Comparison of ENCODE assay signal across 8 mouse cellular contexts in genomic region chr7:75847489-75847888, GRCm38 (mm10). TPM values are rescaled to one million over a fixed set of nuclear protein-coding genes. Genes with fewer than 3 reads are reported as not detected.
DNase-seq lines count a peak whose midpoint lies in the region; ATAC-seq lines count a peak whose summit lies in the region.

No protein-coding gene starts in this region.

- no peaks in the 10 kb centered on the region for H3K27me3 ChIP-seq in liver, embryonic 11.5 days (replicated peaks; ENCODE audit: control insufficient read depth, insufficient read depth, low read length)
- H3K27me3 ChIP-seq in forebrain, embryonic 10.5 days (ENCODE audit: poor library complexity, severe bottlenecking) = no peaks in the 10 kb centered on the region
- no peaks in the 10 kb centered on the region for H3K27me3 ChIP-seq in limb, embryonic 12.5 days
- no peaks in the 10 kb centered on the region for H3K27me3 ChIP-seq in neural tube, embryonic 15.5 days (replicated peaks)

- no peak for ATAC-seq in liver, embryonic 11.5 days (replicated peaks; ENCODE audit: low FRiP score)
- 0 out of 2 replicates have a peak, but pooled peaks have one; percentile 11 for ATAC-seq in limb, embryonic 12.5 days (ENCODE audit: insufficient number of reproducible peaks, insufficient read depth, low FRiP score, low TSS enrichment, low read depth)
- ATAC-seq in neural tube, embryonic 15.5 days (ENCODE audit: low FRiP score) = no peak

- peak overlapping the region; percentile 85 for H3K4me2 ChIP-seq in liver, embryonic 11.5 days
- H3K4me2 ChIP-seq in limb, embryonic 12.5 days = peak overlapping the region; percentile 92
- H3K4me2 ChIP-seq in neural tube, embryonic 15.5 days = peak overlapping the region; percentile 92

- H3K4me3 ChIP-seq in liver, embryonic 11.5 days (ENCODE audit: low read depth, low read length) = peak overlapping the region; percentile 85
- H3K4me3 ChIP-seq in forebrain, embryonic 10.5 days = peak overlapping the region; percentile 87
- peak overlapping the region; percentile 78 for H3K4me3 ChIP-seq in limb, embryonic 12.5 days (replicated peaks)
- peak overlapping the region; percentile 97 for H3K4me3 ChIP-seq in neural tube, embryonic 15.5 days (replicated peaks)

- WGBS in liver, embryonic 11.5 days = 13% methylated on average over 6 of the region's 6 CpGs
- whole genome bisulfite sequencing in forebrain, embryonic 10.5 days = 18% methylated on average over 6 of the region's 6 CpGs
- 5% methylated on average over 6 of the region's 6 CpGs for WGBS in limb, embryonic 12.5 days
- WGBS in neural tube, embryonic 15.5 days = 24% methylated on average over 6 of the region's 6 CpGs

- peaks cover 11% of the 10 kb centered on the region for H3K4me1 ChIP-seq in liver, embryonic 11.5 days (replicated peaks; ENCODE audit: control insufficient read depth, insufficient read depth, low read length)
- peaks cover 40% of the 10 kb centered on the region for H3K4me1 ChIP-seq in forebrain, embryonic 10.5 days
- H3K4me1 ChIP-seq in limb, embryonic 12.5 days (replicated peaks) = peaks cover 16% of the 10 kb centered on the region
- H3K4me1 ChIP-seq in neural tube, embryonic 15.5 days = peaks cover 36% of the 10 kb centered on the region

- H3K9ac ChIP-seq in liver, embryonic 11.5 days (ENCODE audit: low read depth, low read length) = peak overlapping the region; percentile 44; the same call in 1 of the 2 replicates
- peak overlapping the region; percentile 90 for H3K9ac ChIP-seq in limb, embryonic 12.5 days (replicated peaks)
- peak overlapping the region; percentile 90 for H3K9ac ChIP-seq in neural tube, embryonic 15.5 days (replicated peaks)

- no peaks in the 10 kb centered on the region for H3K9me3 ChIP-seq in liver, embryonic 11.5 days (ENCODE audit: control insufficient read depth, low read length)
- H3K9me3 ChIP-seq in forebrain, embryonic 10.5 days = no peaks in the 10 kb centered on the region
- no peaks in the 10 kb centered on the region for H3K9me3 ChIP-seq in limb, embryonic 12.5 days
- no peaks in the 10 kb centered on the region for H3K9me3 ChIP-seq in neural tube, embryonic 15.5 days (replicated peaks)

- H3K36me3 ChIP-seq in liver, embryonic 11.5 days (ENCODE audit: control insufficient read depth, insufficient read depth, low read length) = no peaks in the 10 kb centered on the region
- H3K36me3 ChIP-seq in forebrain, embryonic 10.5 days (replicated peaks) = peaks cover 16% of the 10 kb centered on the region
- peaks cover 14% of the 10 kb centered on the region for H3K36me3 ChIP-seq in limb, embryonic 12.5 days
- H3K36me3 ChIP-seq in neural tube, embryonic 15.5 days = no peaks in the 10 kb centered on the region

- H3K27ac ChIP-seq in liver, embryonic 11.5 days (ENCODE audit: low read depth, low read length) = no peak overlapping the region
- H3K27ac ChIP-seq in forebrain, embryonic 10.5 days = peak overlapping the region; percentile 95
- peak overlapping the region; percentile 91 for H3K27ac ChIP-seq in limb, embryonic 12.5 days
- H3K27ac ChIP-seq in neural tube, embryonic 15.5 days (replicated peaks) = peak overlapping the region; percentile 69

- no peak for DNase-seq in liver, embryonic 11.5 days (ENCODE audit: low spot score)
- DNase-seq in liver = no peak
- DNase-seq in forebrain, embryonic 10.5 days (ENCODE audit: extremely low spot score, low spot score) = no peak
- no peak for DNase-seq in Muller cell, postnatal 12 days (ENCODE audit: inconsistent ontology term)
- no peak for DNase-seq in thymus, postnatal 4 days
- no peak for DNase-seq in urinary bladder, postnatal 10 days (ENCODE audit: low spot score)

RNA-seq across cellular contexts. Expression of gene Klhl25, which starts 0.6 kb away (rescaled TPM):
- polyA plus RNA-seq in liver, embryonic 11.5 days (2014; fragmentation: Nextera tagmentation; extraction: Ambion mirVana) = 11.6 and 12.9 TPM in 2 replicates
- 24.2 and 25.2 TPM in 2 replicates for polyA plus RNA-seq in forebrain, embryonic 10.5 days (2016; fragmentation: Nextera tagmentation; extraction: Ambion mirVana)
- 22.5 and 24.2 TPM in 2 replicates for polyA plus RNA-seq in limb, embryonic 12.5 days (2016; fragmentation: Nextera tagmentation; extraction: Ambion mirVana)
- 22.0 and 22.1 TPM in 2 replicates for polyA plus RNA-seq in neural tube, embryonic 15.5 days (2015; fragmentation: Nextera tagmentation; extraction: Ambion mirVana)
